Mouse (Mus musculus) left cerebral cortex, postnatal 25 days (tissue): ENCODE results near the gene Mief2. TPM values are rescaled to one million over a fixed set of nuclear protein-coding genes. Genes with fewer than 3 reads are reported as not detected.

Source experiments
- DNase-seq, 2 experiments: peaks; one replicate each; pipeline ENCODE4 v3.0.0; 2022; ENCODE audit warnings: low spot score in 2 of 2, mixed read lengths in 1 of 2
- intact Hi-C: fragments of 180-260 bp; cut with DNase I; formaldehyde crosslinking; loops from one replicate; pipeline ENCODE4 v1.15.1; 2025
- total RNA-seq, 2 experiments: library from RNA; stranded (reverse); gene quantifications; 2 replicates each; pipeline ENCODE4 v1.2.3; 2021

The Mief2 gene
- total RNA-seq, 2 experiments from 2014 or later, result 22.5 to 23.0 TPM

GRCm38 (mm10) chr11:60712639-60713255 lies 15.5 kb upstream of the Mief2 start:
- intact Hi-C loops, result no loop called here
- no peak for DNase-seq

GRCm38 (mm10) chr11:60715833-60716232 lies 12.4 kb upstream of the Mief2 start:
- DNase-seq, result no peak
- intact Hi-C loops, result no loop called here

- DNase-seq, result no peak
- intact Hi-C loops, result no loop called here
These were observed 8.9 kb upstream of the Mief2 start for GRCm38 (mm10) chr11:60719263-60719662.

- intact Hi-C loops, result loop anchor here (1.0 to 2.0 kb wide), 3 partner anchors 27 to 152 kb away; partner anchors contain the start of genes Llgl1, Smcr8 and Top3a
- peak; percentile 68 to 81 for DNase-seq
These were observed 1.4 kb upstream of the Mief2 start, which contains the start of gene Flii for GRCm38 (mm10) chr11:60726601-60727391. Gene Flii (minus strand): TSS chr11:60727263.

GRCm38 (mm10) chr11:60727392-60728140 lies 632 bp upstream of the Mief2 start:
- intact Hi-C loops, result loop anchor here (1.0 to 2.0 kb wide), 3 partner anchors 28 to 151 kb away; partner anchors contain the start of genes Llgl1, Smcr8 and Top3a
- DNase-seq, result peak in 1 of 2 experiments; percentile 12

GRCm38 (mm10) chr11:60729217-60729641 lies 1.0 kb downstream of the Mief2 start:
- intact Hi-C loops, result no loop called here

GRCm38 (mm10) chr11:60730169-60730568 lies 2.0 kb downstream of the Mief2 start:
- intact Hi-C loops, result no loop called here
- no peak for DNase-seq

More at GRCm38 (mm10) chr11:60729217-60729641, 1.0 kb downstream of the Mief2 start:
- DNase-seq, result no peak

GRCm38 (mm10) chr11:60731251-60731650 lies 3.1 kb downstream of the Mief2 start:
- DNase-seq, result no peak
- intact Hi-C loops, result no loop called here

GRCm38 (mm10) chr11:60734206-60734605 lies 6.0 kb downstream of the Mief2 start:
- no peak for DNase-seq
- intact Hi-C loops, result no loop called here

GRCm38 (mm10) chr11:60735191-60735590 lies 7.0 kb downstream of the Mief2 start:
- intact Hi-C loops, result no loop called here
- DNase-seq, result no peak

GRCm38 (mm10) chr11:60736491-60736890 lies 8.3 kb downstream of the Mief2 start:
- DNase-seq, result no peak
- intact Hi-C loops, result no loop called here

- no peak for DNase-seq
- intact Hi-C loops, result no loop called here
These were observed 9.3 kb downstream of the Mief2 start for GRCm38 (mm10) chr11:60737450-60737849.

- intact Hi-C loops, result no loop called here
- no peak for DNase-seq
These were observed 12.1 kb downstream of the Mief2 start for GRCm38 (mm10) chr11:60740321-60740720.

GRCm38 (mm10) chr11:60755570-60755969 lies 27.4 kb downstream of the Mief2 start:
- intact Hi-C loops, result no loop called here
- DNase-seq, result peak; percentile 22 to 60

- DNase-seq, result no peak
- intact Hi-C loops, result no loop called here
These were observed 33.5 kb downstream of the Mief2 start for GRCm38 (mm10) chr11:60761681-60762080.

- intact Hi-C loops, result no loop called here
- DNase-seq, result no peak
These were observed 38.8 kb downstream of the Mief2 start for GRCm38 (mm10) chr11:60766969-60767368.

GRCm38 (mm10) chr11:60769322-60769721 lies 41.1 kb downstream of the Mief2 start:
- intact Hi-C loops, result no loop called here
- DNase-seq, result no peak

- intact Hi-C loops, result no loop called here
- DNase-seq, result no peak
These were observed 42.6 kb downstream of the Mief2 start for GRCm38 (mm10) chr11:60770776-60771175.

GRCm38 (mm10) chr11:60772161-60772560 lies 44.0 kb downstream of the Mief2 start:
- intact Hi-C loops, result no loop called here
- no peak for DNase-seq

- intact Hi-C loops, result no loop called here
These were observed 46.0 kb downstream of the Mief2 start for GRCm38 (mm10) chr11:60774158-60774689.

More at GRCm38 (mm10) chr11:60774158-60774689, 46.0 kb downstream of the Mief2 start:
- DNase-seq, result no peak
